Mouse (Mus musculus) testis, adult 2 months (tissue): ENCODE data around the gene Ckap5. TPM values are rescaled to one million over a fixed set of nuclear protein-coding genes. Genes with fewer than 3 reads are reported as not detected.

Source experiments
- H3K27ac ChIP-seq: fragments of 200-500 bp; 2 replicates; pipeline ENCODE4 v1.5.1; 2012; ENCODE audit warnings: low read depth, low read length; ENCODE audit not compliant: control insufficient read depth, insufficient read depth
- H3K27me3 ChIP-seq: fragments of 200-500 bp; 2 replicates; pipeline ENCODE4 v1.6.1; 2012; ENCODE audit warnings: mild to moderate bottlenecking, low read length, moderate library complexity; ENCODE audit not compliant: control insufficient read depth, insufficient read depth
- H3K36me3 ChIP-seq: fragments of 200-500 bp; 2 replicates; pipeline ENCODE4 v1.6.1; 2012; ENCODE audit warnings: mild to moderate bottlenecking, low read length; ENCODE audit not compliant: control insufficient read depth, insufficient read depth
- H3K4me1 ChIP-seq: fragments of 200-500 bp; 2 replicates; pipeline ENCODE4 v1.6.1; 2012; ENCODE audit warnings: low read length; ENCODE audit not compliant: control insufficient read depth, insufficient read depth
- H3K4me3 ChIP-seq: fragments of 200-500 bp; 2 replicates; pipeline ENCODE4 v1.5.1; 2012; ENCODE audit warnings: low read depth, mild to moderate bottlenecking, low read length, moderate library complexity, mixed read lengths; ENCODE audit not compliant: control insufficient read depth
- CTCF ChIP-seq: fragments of 200-500 bp; IDR thresholded peaks from 2 replicates; pipeline ENCODE4 v1.5.1; 2012; ENCODE audit warnings: low read depth, mild to moderate bottlenecking, inconsistent platforms, low read length, moderate library complexity; ENCODE audit not compliant: control insufficient read depth, insufficient read depth, insufficient replicate concordance
- POLR2A ChIP-seq: fragments of 200-500 bp; IDR thresholded peaks from 2 replicates; pipeline ENCODE4 v1.6.1; 2012; ENCODE audit warnings: low read depth, mild to moderate bottlenecking, inconsistent platforms, low read length, moderate library complexity; ENCODE audit not compliant: control insufficient read depth
- polyA plus RNA-seq: library from polyadenylated mRNA; depleted of rRNA; stranded (reverse); fragments of >200 nt; gene quantifications from 2 replicates; pipeline ENCODE4 v1.2.3, GENCODE M21; 2012

The Ckap5 gene
- polyA plus RNA-seq, 1 experiment = 36.3 TPM

DNA sequence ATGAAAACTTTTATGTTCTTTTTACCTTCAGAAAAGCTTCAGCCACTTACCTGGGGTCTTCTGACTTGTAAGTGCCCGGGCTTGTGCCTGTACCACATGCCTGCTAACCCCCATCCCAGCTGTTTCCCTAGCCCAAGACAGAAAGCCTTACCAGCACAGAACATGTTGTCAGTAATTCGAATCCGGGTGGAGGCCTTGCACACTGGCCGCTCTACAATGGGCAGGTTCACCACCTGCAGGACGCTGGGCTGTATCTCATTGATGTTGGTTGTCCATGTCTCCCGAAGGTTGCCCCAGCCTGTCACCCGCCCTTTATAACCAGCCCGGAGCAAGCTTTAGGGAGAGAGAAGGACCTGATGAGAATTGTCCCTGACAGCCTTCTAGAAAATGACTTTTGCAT is 101.6 kb downstream of the Ckap5 start:
- no peak overlapping the region for H3K4me3 ChIP-seq
- TF ChIP-seq POLR2A (no peak), CTCF (no peak)
- H3K36me3 ChIP-seq = no peaks in the 10 kb centered on the region
- no peak overlapping the region for H3K27ac ChIP-seq
- peaks cover 7% of the 10 kb centered on the region; the same call in 1 of the 2 replicates for H3K4me1 ChIP-seq
- H3K27me3 ChIP-seq = no peaks in the 10 kb centered on the region

DNA sequence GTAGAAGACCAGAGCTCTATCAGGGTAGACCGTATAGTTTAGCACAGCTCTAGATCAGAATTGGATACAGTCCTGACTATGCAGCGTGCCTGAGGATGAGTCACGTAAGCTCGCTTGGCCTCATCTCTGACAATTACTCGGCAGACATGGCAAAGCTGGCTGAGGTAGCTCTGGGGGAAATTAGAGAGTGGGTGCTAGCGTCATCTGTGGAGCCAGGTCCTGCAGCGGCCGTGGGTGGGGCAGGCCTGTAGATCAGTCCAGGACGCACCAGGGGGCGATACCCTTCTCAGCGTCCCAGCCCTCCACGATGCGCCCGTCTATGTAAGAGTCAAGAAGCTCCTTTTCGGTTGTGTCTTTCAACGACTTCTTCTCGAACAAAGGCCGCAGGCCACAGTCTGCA is 103.1 kb downstream of the Ckap5 start:
- H3K27ac ChIP-seq = no peak overlapping the region
- TF ChIP-seq CTCF = no peak
- no peak for TF ChIP-seq POLR2A
- no peaks in the 10 kb centered on the region for H3K36me3 ChIP-seq
- H3K4me1 ChIP-seq = peaks cover 7% of the 10 kb centered on the region; the same call in 1 of the 2 replicates
- H3K4me3 ChIP-seq = peak overlapping the region; percentile 40
- H3K27me3 ChIP-seq = no peaks in the 10 kb centered on the region

DNA sequence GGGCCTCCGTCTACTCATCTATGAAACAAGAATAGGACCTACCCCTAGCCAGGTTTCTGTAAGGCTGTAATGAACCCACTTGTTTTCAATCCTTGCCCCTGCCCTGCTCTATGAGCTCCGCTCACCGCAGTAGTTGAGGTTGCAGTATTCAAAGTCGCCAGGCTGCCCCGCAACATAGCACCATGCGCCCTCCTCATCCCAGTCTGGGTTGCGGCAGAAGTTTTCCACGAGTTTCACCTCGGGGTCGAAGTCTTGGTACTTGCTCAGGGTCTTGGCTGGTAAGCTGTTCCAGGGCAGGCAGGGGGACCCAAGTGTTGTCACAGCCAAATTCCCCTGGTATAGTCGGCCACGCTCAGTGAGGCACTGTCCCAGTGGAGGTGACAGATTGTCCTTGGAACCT is 103.8 kb downstream of the Ckap5 start:
- H3K4me3 ChIP-seq = peak overlapping the region; percentile 52
- no peak overlapping the region; the same call in 1 of the 2 replicates for H3K27ac ChIP-seq
- TF ChIP-seq CTCF (no peak), POLR2A (no peak)
- H3K36me3 ChIP-seq = no peaks in the 10 kb centered on the region
- H3K4me1 ChIP-seq = peaks cover 9% of the 10 kb centered on the region
- no peaks in the 10 kb centered on the region for H3K27me3 ChIP-seq

DNA sequence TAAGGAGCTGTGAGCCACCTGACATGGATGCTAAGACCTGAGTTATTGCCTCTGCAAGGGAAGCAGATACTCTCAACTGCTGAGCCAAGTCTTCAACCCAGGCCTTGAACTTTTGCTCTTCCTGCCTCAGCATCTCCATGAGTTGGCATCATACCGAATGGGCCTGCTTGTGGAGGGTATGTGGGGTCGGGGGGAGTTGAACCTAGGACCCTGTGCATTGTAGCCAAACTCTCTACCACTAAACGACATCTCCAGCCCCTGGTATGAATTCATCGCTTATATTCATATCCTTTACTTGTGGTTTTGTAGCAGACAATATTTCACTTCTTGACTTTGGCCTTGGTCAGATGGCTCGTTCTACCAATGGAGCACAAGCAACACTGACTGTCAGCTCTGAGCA is 105.3 kb downstream of the Ckap5 start:
- H3K27me3 ChIP-seq = no peaks in the 10 kb centered on the region
- no peaks in the 10 kb centered on the region for H3K36me3 ChIP-seq
- H3K27ac ChIP-seq = no peak overlapping the region
- TF ChIP-seq POLR2A = no peak
- no peak for TF ChIP-seq CTCF
- no peak overlapping the region for H3K4me3 ChIP-seq
- peaks cover 9% of the 10 kb centered on the region for H3K4me1 ChIP-seq

DNA sequence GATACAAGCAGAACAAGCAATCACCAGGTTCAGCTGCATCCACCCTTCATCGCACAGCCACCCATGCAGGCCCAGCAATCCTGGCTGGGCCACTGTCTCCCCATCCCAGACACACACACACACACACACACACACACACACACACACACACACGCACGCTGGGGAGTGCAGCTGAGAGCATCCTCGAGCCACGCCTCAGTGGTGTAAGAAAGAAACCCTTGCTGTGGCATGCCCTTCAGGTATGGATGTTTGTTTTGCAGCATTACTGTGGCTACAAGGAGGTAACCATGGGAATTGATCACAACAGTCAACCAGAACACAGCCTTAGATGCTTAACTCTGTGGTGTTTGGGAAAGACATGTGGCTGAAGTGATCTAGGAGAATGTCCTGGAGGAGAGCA is 105.8 kb downstream of the Ckap5 start:
- H3K4me3 ChIP-seq = no peak overlapping the region
- no peaks in the 10 kb centered on the region for H3K36me3 ChIP-seq
- no peaks in the 10 kb centered on the region for H3K27me3 ChIP-seq
- TF ChIP-seq POLR2A (no peak), CTCF (no peak)
- peaks cover 9% of the 10 kb centered on the region for H3K4me1 ChIP-seq
- H3K27ac ChIP-seq = no peak overlapping the region

DNA sequence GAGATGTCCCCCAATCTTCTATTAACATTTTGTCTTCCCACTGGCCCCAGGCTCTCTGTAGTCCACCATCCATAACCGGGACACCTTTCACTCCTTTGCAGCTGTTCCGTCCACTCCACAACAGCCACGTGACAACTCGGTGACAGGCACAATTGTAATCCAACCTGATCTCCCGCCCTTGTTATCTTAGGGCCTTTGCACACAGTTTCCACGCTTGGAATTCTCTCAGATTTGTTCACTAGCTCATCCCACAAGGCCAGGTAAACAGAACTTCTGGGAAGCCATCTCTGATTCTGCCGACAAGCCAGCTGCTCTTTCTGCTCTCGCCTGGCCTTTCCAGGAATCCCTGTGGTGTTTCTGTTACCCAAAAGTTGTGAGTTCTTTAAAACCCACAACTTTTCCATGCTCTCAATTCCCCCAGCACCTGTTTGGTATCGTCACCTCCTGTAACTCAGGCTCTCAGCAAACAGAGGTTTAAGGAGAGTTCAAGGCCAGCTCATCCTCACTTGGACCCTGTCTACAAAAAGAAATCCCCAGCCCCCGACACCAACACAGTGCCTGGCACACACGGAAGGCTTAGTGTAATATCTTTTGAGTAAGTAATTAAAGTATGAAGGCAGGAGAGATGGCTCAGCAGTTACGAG is 106.9 kb downstream of the Ckap5 start:
- H3K27me3 ChIP-seq = no peaks in the 10 kb centered on the region
- TF ChIP-seq POLR2A (no peak), CTCF (no peak)
- no peak overlapping the region for H3K27ac ChIP-seq
- H3K4me3 ChIP-seq = no peak overlapping the region
- H3K4me1 ChIP-seq = peaks cover 9% of the 10 kb centered on the region
- H3K36me3 ChIP-seq = no peaks in the 10 kb centered on the region

DNA sequence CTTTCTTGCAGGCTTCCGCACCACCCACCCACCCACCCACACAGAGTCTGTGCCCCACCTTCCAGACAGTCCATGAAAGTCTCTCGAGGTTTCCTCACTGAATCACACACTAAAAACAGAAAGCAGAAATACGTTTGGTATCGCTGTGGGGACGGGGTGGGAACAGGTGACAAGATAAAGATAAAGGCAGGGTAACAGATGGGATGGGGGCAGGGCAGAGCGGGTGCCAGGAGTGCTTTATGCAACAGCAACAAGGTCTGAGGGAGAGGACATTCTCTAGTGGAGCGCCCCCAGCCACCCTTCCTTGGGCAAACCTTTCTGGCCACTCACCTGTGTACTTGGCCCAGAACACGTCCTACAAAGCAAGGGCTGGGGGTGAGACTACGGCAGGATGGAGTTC is 108.3 kb downstream of the Ckap5 start:
- Histone ChIP-seq H3K4me3 (no peak overlapping the region), H3K4me1 (peaks cover 9% of the 10 kb centered on the region), H3K36me3 (no peaks in the 10 kb centered on the region), H3K27ac (no peak overlapping the region), H3K27me3 (no peaks in the 10 kb centered on the region)
- TF ChIP-seq CTCF = no peak
- no peak for TF ChIP-seq POLR2A
